Mouse (Mus musculus): ENCODE data around the gene Cux2.

- TF ChIP-seq CTCF (IDR thresholded peaks at IDR 0.05; ENCODE audit: control insufficient read depth, insufficient read depth, low read length) (no peak), POLR2A (IDR thresholded peaks at IDR 0.05; ENCODE audit: borderline replicate concordance, control insufficient read depth, low read depth, low read length) (no peak)
Measured at GRCm38 (mm10) chr5:121807186-121807585, 242.7 kb downstream of the Cux2 start.
